Mouse (Mus musculus) lung, postnatal 0 days (tissue): Measurements from ENCODE around the gene Cdnf.

Experiments
- CTCF ChIP-seq: IDR thresholded peaks from 2 replicates; pipeline ENCODE4 v1.5.1; 2016; ENCODE audit warnings: antibody characterized with exemption, mild to moderate bottlenecking
- EP300 ChIP-seq: IDR thresholded peaks from 2 replicates; pipeline ENCODE4 v1.6.1; 2016; ENCODE audit warnings: antibody characterized with exemption, mild to moderate bottlenecking, control low read depth

- TF ChIP-seq EP300 (no peak), CTCF (no peak)
Measured at GRCm38 (mm10) chr2:3573883-3574282, 61.1 kb downstream of the Cdnf start.
